Mouse (Mus musculus) G1E (cell line): Measurements from ENCODE around the gene Bach1. TPM values are rescaled to one million over a fixed set of nuclear protein-coding genes. Genes with fewer than 3 reads are reported as not detected.

Experiments
- ATAC-seq: 2 replicates; pipeline ENCODE4 v1.8.0; 2016; ENCODE audit warnings: mild to moderate bottlenecking; ENCODE audit not compliant: insufficient number of reproducible peaks, poor library complexity, low FRiP score, severe bottlenecking; ENCODE audit errors: extremely low read depth
- DNase-seq: peaks from one replicate; pipeline ENCODE4 v3.0.0; 2012; ENCODE audit warnings: low spot score
- H3K27me3 ChIP-seq: 2 replicates; pipeline ENCODE4 v1.6.1; 2012; ENCODE audit warnings: mild to moderate bottlenecking, low read length, inconsistent platforms; ENCODE audit not compliant: insufficient read depth
- H3K36me3 ChIP-seq: replicated peaks from 2 replicates; pipeline ENCODE3; 2012; ENCODE audit warnings: mild to moderate bottlenecking, inconsistent platforms
- H3K4me1 ChIP-seq: 2 replicates; pipeline ENCODE4 v1.6.1; 2012; ENCODE audit warnings: low read depth, low read length, inconsistent platforms, mixed read lengths; ENCODE audit not compliant: insufficient read depth
- H3K4me3 ChIP-seq: 2 replicates; pipeline ENCODE4 v1.5.1; 2012; ENCODE audit warnings: low read depth, mild to moderate bottlenecking, inconsistent platforms, low read length, moderate library complexity, mixed read lengths
- H3K9me3 ChIP-seq: replicated peaks from 2 replicates; pipeline ENCODE4 v1.6.1; 2012; ENCODE audit warnings: inconsistent platforms
- CTCF ChIP-seq: IDR thresholded peaks from 2 replicates; pipeline ENCODE4 v1.5.1; 2012; ENCODE audit warnings: low read depth, low read length, inconsistent platforms, mixed read lengths
- GATA1 ChIP-seq: IDR thresholded peaks from 2 replicates; pipeline ENCODE4 v1.6.1; 2012; ENCODE audit warnings: borderline replicate concordance, low read length, inconsistent platforms, mixed read lengths
- GATA2 ChIP-seq: IDR thresholded peaks from 2 replicates; pipeline ENCODE4 v1.6.1; 2012; ENCODE audit warnings: low read depth, low read length, inconsistent platforms, borderline replicate concordance
- POLR2AphosphoS5 ChIP-seq: IDR thresholded peaks from 2 replicates; pipeline ENCODE4 v1.6.1; 2012; ENCODE audit warnings: low read depth, low read length, inconsistent platforms; ENCODE audit not compliant: insufficient replicate concordance
- TAL1 ChIP-seq: conservative IDR thresholded peaks from 2 replicates; pipeline ENCODE4 v1.6.1; 2012; ENCODE audit warnings: low read depth, low read length, inconsistent platforms, mixed read lengths
- polyA plus RNA-seq: library from polyadenylated mRNA; stranded (reverse); fragments of >175 nt; gene quantifications from 2 replicates; pipeline ENCODE4 v1.2.3, GENCODE M21; 2012
- total RNA-seq, 2 experiments: library from RNA; stranded (forward) in 1 of 2; stranded (reverse) in 1 of 2; fragments of 200-1000 nt in 1 of 2; fragments of >200 nt in 1 of 2; fragmentation: Nextera tagmentation in 1 of 2; gene quantifications; 2 replicates each; pipeline ENCODE4 v1.2.3; 2014 to 2017

The Bach1 gene
- total RNA-seq (2014; fragmentation: Nextera tagmentation) = 15.7 and 16.2 TPM in 2 replicates
- 31.5 and 32.5 TPM in 2 replicates for total RNA-seq (2017)
- 3.8 and 4.9 TPM in 2 replicates for polyA plus RNA-seq

- no peak for TF ChIP-seq CTCF
- TF ChIP-seq GATA2 = no peak
- no peak for TF ChIP-seq POLR2AphosphoS5
- no peak for TF ChIP-seq GATA1
- no peak for TF ChIP-seq TAL1
- H3K9me3 ChIP-seq = no peaks in the 10 kb centered on the region
- H3K36me3 ChIP-seq = no peaks in the 10 kb centered on the region
- DNase-seq = peak; percentile 98
- peak; percentile 76 for ATAC-seq
- H3K4me1 ChIP-seq = peaks cover 55% of the 10 kb centered on the region
- H3K27me3 ChIP-seq = peaks cover 17% of the 10 kb centered on the region
- H3K4me3 ChIP-seq = peak within 1 kb of the TSS; percentile 87
These were observed at the start of gene Bach1 for GRCm38 (mm10) chr16:87698692-87699305. Bach1 (plus strand) TSS chr16:87698945.

DNA sequence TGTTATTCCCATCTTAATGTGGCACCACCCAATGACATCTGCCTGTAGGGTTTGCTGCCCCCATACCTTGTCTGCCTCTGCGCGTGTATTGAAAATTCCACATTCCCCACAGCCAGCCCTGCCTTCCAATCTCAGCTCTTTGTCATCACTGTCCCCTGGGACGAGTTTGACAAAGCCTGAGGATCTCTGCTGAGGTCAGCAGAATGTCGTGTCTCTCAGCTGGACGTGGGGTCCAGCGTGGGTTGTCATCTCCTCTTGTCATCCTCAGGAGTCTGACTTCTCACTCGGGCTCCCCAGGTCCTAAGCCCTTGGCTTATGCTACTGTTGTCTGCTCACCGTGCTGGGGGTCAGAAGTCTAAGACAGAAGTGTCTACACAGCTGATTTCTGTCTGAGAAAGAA lies 46.4 kb upstream of the Bach1 start:
- ATAC-seq (no peak), DNase-seq (no peak)
- Histone ChIP-seq H3K9me3 (no peaks in the 10 kb centered on the region), H3K4me1 (no peaks in the 10 kb centered on the region; the same call in 1 of the 2 replicates), H3K27me3 (peaks cover 5% of the 10 kb centered on the region; the same call in 1 of the 2 replicates), H3K36me3 (no peaks in the 10 kb centered on the region), H3K4me3 (no peak overlapping the region)
- no peak for TF ChIP-seq POLR2AphosphoS5
- TF ChIP-seq TAL1 = no peak
- TF ChIP-seq GATA1 = no peak
- no peak for TF ChIP-seq CTCF
- TF ChIP-seq GATA2 = no peak

DNA sequence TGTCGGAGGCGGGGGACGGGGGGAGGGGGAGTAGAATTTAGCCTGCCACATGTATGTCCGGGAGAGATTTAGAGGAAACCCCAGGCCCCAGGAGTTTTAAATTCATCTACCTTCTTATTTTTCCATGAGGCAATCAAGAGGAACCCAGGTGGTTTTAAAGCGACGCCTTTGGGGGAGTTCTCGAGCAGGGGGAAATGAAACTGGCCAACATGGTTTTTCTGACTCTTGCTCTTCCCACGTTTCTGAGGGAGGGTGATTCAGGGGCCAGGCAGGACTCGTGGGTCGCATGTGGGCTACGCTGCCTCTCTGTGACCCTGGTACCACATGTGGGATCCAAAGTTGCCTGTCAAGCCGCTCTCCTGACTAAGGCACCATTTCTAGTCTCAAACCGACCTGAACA lies 45.8 kb upstream of the Bach1 start:
- no peaks in the 10 kb centered on the region for H3K36me3 ChIP-seq
- no peak overlapping the region for H3K4me3 ChIP-seq
- peaks cover 5% of the 10 kb centered on the region; the same call in 1 of the 2 replicates for H3K27me3 ChIP-seq
- H3K9me3 ChIP-seq = no peaks in the 10 kb centered on the region
- ATAC-seq (no peak), DNase-seq (no peak)
- no peaks in the 10 kb centered on the region; the same call in 1 of the 2 replicates for H3K4me1 ChIP-seq
- TF ChIP-seq TAL1 = no peak
- no peak for TF ChIP-seq POLR2AphosphoS5
- no peak for TF ChIP-seq CTCF
- no peak for TF ChIP-seq GATA1
- no peak for TF ChIP-seq GATA2

- H3K4me1 ChIP-seq = no peaks in the 10 kb centered on the region; the same call in 1 of the 2 replicates
- peaks cover 5% of the 10 kb centered on the region; the same call in 1 of the 2 replicates for H3K27me3 ChIP-seq
- ATAC-seq = no peak
- DNase-seq = no peak
- no peaks in the 10 kb centered on the region for H3K9me3 ChIP-seq
- TF ChIP-seq GATA2 (no peak), TAL1 (no peak), POLR2AphosphoS5 (no peak), CTCF (no peak), GATA1 (no peak)
- H3K36me3 ChIP-seq = no peaks in the 10 kb centered on the region
- H3K4me3 ChIP-seq = no peak overlapping the region
These were observed 44.6 kb upstream of the Bach1 start for GRCm38 (mm10) chr16:87654016-87654575.

DNA sequence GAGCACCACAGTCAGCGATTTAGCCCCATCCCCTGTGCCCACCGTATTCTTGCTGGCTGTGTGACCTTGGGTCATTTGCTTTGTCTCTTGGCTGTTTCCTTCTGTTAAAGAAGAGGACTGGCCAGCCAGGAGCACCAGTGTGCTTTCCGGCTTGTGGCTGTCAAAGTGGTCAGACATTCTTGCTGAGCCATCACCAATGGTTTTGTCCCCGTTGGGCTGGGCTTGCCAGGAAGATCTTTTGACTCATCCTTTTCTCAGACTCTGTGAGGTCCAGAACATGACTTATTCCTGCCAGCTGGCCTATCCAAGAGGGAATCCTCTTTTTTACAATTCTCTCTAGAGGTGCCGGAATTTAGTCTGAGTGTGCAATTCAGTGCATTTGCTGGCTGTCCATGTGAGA lies 43.7 kb upstream of the Bach1 start:
- no peak overlapping the region for H3K4me3 ChIP-seq
- DNase-seq (no peak), ATAC-seq (no peak)
- H3K9me3 ChIP-seq = no peaks in the 10 kb centered on the region
- no peak for TF ChIP-seq CTCF
- TF ChIP-seq POLR2AphosphoS5 = no peak
- no peak for TF ChIP-seq GATA1
- TF ChIP-seq GATA2 = no peak
- no peak for TF ChIP-seq TAL1
- no peaks in the 10 kb centered on the region for H3K36me3 ChIP-seq
- no peaks in the 10 kb centered on the region for H3K4me1 ChIP-seq
- 0 out of 2 replicates have a peak, but pooled peaks cover 5% of the 10 kb centered on the region for H3K27me3 ChIP-seq

DNA sequence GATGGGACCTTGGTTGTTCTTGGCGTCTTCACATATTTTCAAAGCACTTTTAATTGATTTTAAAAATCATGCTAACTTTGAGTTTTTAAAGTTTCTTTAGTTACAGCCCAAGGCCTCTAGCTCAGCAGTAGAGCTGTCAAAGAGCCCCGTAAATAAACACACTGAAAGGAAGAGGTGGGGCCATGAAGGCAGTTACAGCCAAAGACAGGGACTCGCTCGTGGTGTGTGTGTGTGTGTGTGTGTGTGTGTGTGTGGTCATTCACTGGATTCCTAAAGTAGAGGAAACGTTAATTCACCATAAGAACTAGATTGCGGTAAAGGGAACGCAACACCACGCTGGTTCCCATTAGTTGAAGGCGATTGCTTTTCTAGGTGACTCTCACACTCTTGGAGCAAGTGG lies 43.2 kb upstream of the Bach1 start:
- no peak for TF ChIP-seq CTCF
- TF ChIP-seq GATA1 = no peak
- no peak for TF ChIP-seq TAL1
- no peak for TF ChIP-seq POLR2AphosphoS5
- TF ChIP-seq GATA2 = no peak
- H3K4me3 ChIP-seq = no peak overlapping the region
- H3K9me3 ChIP-seq = no peaks in the 10 kb centered on the region
- ATAC-seq = no peak
- no peaks in the 10 kb centered on the region for H3K4me1 ChIP-seq
- H3K36me3 ChIP-seq = no peaks in the 10 kb centered on the region
- 0 out of 2 replicates have a peak, but pooled peaks cover 5% of the 10 kb centered on the region for H3K27me3 ChIP-seq
- DNase-seq = no peak
